Mouse (Mus musculus) kidney, postnatal 0 days (tissue): ENCODE results near the gene Ccer2. TPM values are rescaled to one million over a fixed set of nuclear protein-coding genes. Genes with fewer than 3 reads are reported as not detected.
A peak's percentile ranks its signal among the peaks of the same experiment; 100 is the strongest.

ENCODE experiments used
- ATAC-seq: fragments of 200-750 bp; cut with Nextera tagmentation; replicated peaks from 2 replicates; pipeline ENCODE4 v1.8.0; 2017; ENCODE audit warnings: low read depth, moderate number of reproducible peaks, moderate TSS enrichment, moderate library complexity; ENCODE audit not compliant: low FRiP score
- DNase-seq: peaks from one replicate; pipeline ENCODE4 v3.0.0-alpha.2; 2016; ENCODE audit warnings: low spot score
- H3K27ac ChIP-seq: fragments of 300-500 bp; sonication (generic); 2 replicates; pipeline ENCODE4 v1.5.1; 2014; ENCODE audit warnings: mild to moderate bottlenecking
- H3K27me3 ChIP-seq: fragments of 300-500 bp; sonication (generic); 2 replicates; pipeline ENCODE4 v1.6.1; 2014; ENCODE audit warnings: low read length, mixed read lengths; ENCODE audit not compliant: insufficient read depth
- H3K36me3 ChIP-seq: fragments of 300-500 bp; sonication (generic); 2 replicates; pipeline ENCODE4 v1.6.1; 2014; ENCODE audit warnings: low read length, mixed read lengths; ENCODE audit not compliant: insufficient read depth
- H3K4me1 ChIP-seq: fragments of 300-500 bp; sonication (generic); replicated peaks from 2 replicates; pipeline ENCODE4 v1.6.1; 2014; ENCODE audit warnings: antibody characterized with exemption, low read length, mixed read lengths; ENCODE audit not compliant: insufficient read depth
- H3K4me2 ChIP-seq: fragments of 300-500 bp; sonication (generic); 2 replicates; pipeline ENCODE4 v1.6.1; 2014; ENCODE audit warnings: mild to moderate bottlenecking, low read length, moderate library complexity, mixed read lengths
- H3K4me3 ChIP-seq: fragments of 300-500 bp; sonication (generic); replicated peaks from 2 replicates; pipeline ENCODE4 v1.5.1; 2014; ENCODE audit warnings: low read depth, low read length
- H3K9ac ChIP-seq: fragments of 300-500 bp; sonication (generic); 2 replicates; pipeline ENCODE4 v1.6.1; 2014; ENCODE audit warnings: low read depth, low read length
- H3K9me3 ChIP-seq: fragments of 300-500 bp; sonication (generic); replicated peaks from 2 replicates; pipeline ENCODE4 v1.6.1; 2016; ENCODE audit warnings: low read length, inconsistent platforms, mixed read lengths
- CTCF ChIP-seq: IDR thresholded peaks from 2 replicates; pipeline ENCODE4 v1.5.1; 2016; ENCODE audit warnings: antibody characterized with exemption, low read depth, mild to moderate bottlenecking, moderate library complexity
- WGBS: fragments of 180-500 bp; shearing (Covaris S2); extraction: QIAGEN DNeasy Blood & Tissue Kit; methylation state at CpG from one replicate; pipeline ENCODE4 v1.1.7; 2014; 5-methylcytosine and 5-hydroxymethylcytosine counted together
- polyA plus RNA-seq: library from polyadenylated mRNA; unstranded; fragments of >200 nt; fragmentation: Nextera tagmentation; extraction: Ambion mirVana; gene quantifications from 2 replicates; pipeline ENCODE4 v1.2.1, GENCODE M21; 2015

Gene Ccer2
- not detected in 2 replicates for polyA plus RNA-seq

GRCm38 (mm10) chr7:28756079-28756478 lies at the start of gene Ccer2:
Gene Ccer2 (plus strand): TSS chr7:28756174.
- Histone ChIP-seq H3K9ac (no peak within 1 kb of the TSS), H3K27ac (no peak within 1 kb of the TSS), H3K4me1 (peaks cover 5% of the 10 kb centered on the region; the same call in 1 of the 2 replicates), H3K36me3 (0 out of 2 replicates have a peak, but pooled peaks cover 5% of the 10 kb centered on the region), H3K9me3 (no peaks in the 10 kb centered on the region), H3K27me3 (0 out of 2 replicates have a peak, but pooled peaks cover 4% of the 10 kb centered on the region), H3K4me2 (peak within 1 kb of the TSS; percentile 22; the same call in 1 of the 2 replicates), H3K4me3 (no peak within 1 kb of the TSS)
- TF ChIP-seq CTCF = no peak
- WGBS = 2% methylated on average over 17 of the region's 17 CpGs
- no peak for DNase-seq
- ATAC-seq = peak; percentile 27; the same call in 1 of the 2 replicates

- H3K36me3 ChIP-seq = no peaks in the 10 kb centered on the region
- no peak overlapping the region for H3K27ac ChIP-seq
- DNase-seq = no peak
- no peaks in the 10 kb centered on the region for H3K27me3 ChIP-seq
- H3K4me2 ChIP-seq = no peak overlapping the region
- TF ChIP-seq CTCF = no peak
- H3K4me3 ChIP-seq = no peak overlapping the region
- ATAC-seq = no peak
- H3K9ac ChIP-seq = no peak overlapping the region
- H3K4me1 ChIP-seq = no peaks in the 10 kb centered on the region; the same call in 1 of the 2 replicates
- no peaks in the 10 kb centered on the region; the same call in 1 of the 2 replicates for H3K9me3 ChIP-seq
These were observed 46.5 kb upstream of the Ccer2 start for GRCm38 (mm10) chr7:28709454-28709853.

GRCm38 (mm10) chr7:28710962-28711361 lies 45.0 kb upstream of the Ccer2 start:
- TF ChIP-seq CTCF = peak; percentile 43
- 70% methylated on average over 3 of the region's 3 CpGs for WGBS

GRCm38 (mm10) chr7:28714667-28715066 lies 41.3 kb upstream of the Ccer2 start:
- Histone ChIP-seq H3K4me3 (no peak overlapping the region), H3K27ac (no peak overlapping the region), H3K27me3 (no peaks in the 10 kb centered on the region), H3K9ac (no peak overlapping the region), H3K4me1 (peaks cover 5% of the 10 kb centered on the region; the same call in 1 of the 2 replicates), H3K36me3 (no peaks in the 10 kb centered on the region), H3K9me3 (no peaks in the 10 kb centered on the region), H3K4me2 (no peak overlapping the region)
- ATAC-seq (no peak), DNase-seq (no peak)
- WGBS = 75% methylated on average over 5 of the region's 5 CpGs
- no peak for TF ChIP-seq CTCF

More at GRCm38 (mm10) chr7:28710962-28711361, 45.0 kb upstream of the Ccer2 start:
- H3K4me3 ChIP-seq = no peak overlapping the region
- H3K9me3 ChIP-seq = no peaks in the 10 kb centered on the region; the same call in 1 of the 2 replicates
- H3K27me3 ChIP-seq = no peaks in the 10 kb centered on the region
- no peak overlapping the region for H3K4me2 ChIP-seq
- H3K9ac ChIP-seq = no peak overlapping the region
- no peaks in the 10 kb centered on the region; the same call in 1 of the 2 replicates for H3K4me1 ChIP-seq
- H3K27ac ChIP-seq = no peak overlapping the region
- ATAC-seq = no peak
- DNase-seq = no peak
- H3K36me3 ChIP-seq = no peaks in the 10 kb centered on the region

- peak; percentile 34; the same call in 1 of the 2 replicates for TF ChIP-seq CTCF
- Histone ChIP-seq H3K27ac (no peak overlapping the region), H3K36me3 (no peaks in the 10 kb centered on the region), H3K4me1 (peaks cover 5% of the 10 kb centered on the region; the same call in 1 of the 2 replicates), H3K9ac (no peak overlapping the region), H3K4me2 (no peak overlapping the region), H3K9me3 (no peaks in the 10 kb centered on the region), H3K4me3 (no peak overlapping the region), H3K27me3 (no peaks in the 10 kb centered on the region)
- DNase-seq (no peak), ATAC-seq (no peak)
- 95% methylated on average over 2 of the region's 2 CpGs for WGBS
These were observed 40.4 kb upstream of the Ccer2 start for GRCm38 (mm10) chr7:28715598-28715997.

DNA sequence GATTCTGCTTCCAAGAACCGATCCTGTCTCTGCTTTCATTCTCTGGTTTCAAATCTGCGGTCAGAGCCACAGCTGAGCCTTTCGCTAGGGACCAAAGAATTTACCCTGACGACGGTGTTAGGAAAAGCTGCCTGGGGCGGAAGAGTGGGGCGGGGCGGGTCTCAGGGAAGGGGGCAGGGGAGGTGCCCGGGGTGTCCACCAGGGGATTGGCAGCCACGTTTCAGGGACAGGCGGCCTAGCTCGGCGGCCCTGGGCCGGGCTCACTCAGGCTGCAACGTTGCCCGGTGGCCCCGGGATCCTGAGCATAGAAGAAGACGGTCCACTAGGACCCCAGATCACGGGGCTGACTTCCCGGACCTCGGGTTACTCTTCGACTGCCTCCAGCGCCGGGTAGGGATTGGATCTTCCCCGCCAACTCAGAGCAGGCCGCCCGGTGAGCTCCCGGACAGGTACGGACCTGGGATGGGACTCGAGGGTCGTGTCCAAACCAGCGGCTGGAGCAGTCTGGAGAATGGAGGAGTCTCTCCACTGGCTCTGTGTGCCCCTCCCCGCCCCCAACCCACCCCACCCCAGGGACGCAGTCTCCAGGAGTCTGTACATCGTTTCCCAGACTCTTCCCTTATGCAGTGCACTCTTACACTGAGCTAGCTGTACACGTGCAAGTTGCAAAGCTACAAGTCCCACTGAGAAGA lies 39.2 kb upstream of the Ccer2 start, which contains the start of gene Fbxo17:
Fbxo17 (plus strand) TSS at position 215 of the 692 bp plus-strand sequence.
- peak; percentile 70 for ATAC-seq

More for the DNA sequence above, 39.2 kb upstream of the Ccer2 start, which contains the start of gene Fbxo17:
- peak within 1 kb of the TSS; percentile 70 for H3K9ac ChIP-seq
- DNase-seq = peak; percentile 78
- no peaks in the 10 kb centered on the region for H3K27me3 ChIP-seq
- no peaks in the 10 kb centered on the region for H3K36me3 ChIP-seq
- TF ChIP-seq CTCF = peak; percentile 25; the same call in 1 of the 2 replicates
- peak within 1 kb of the TSS; percentile 79 for H3K4me2 ChIP-seq
- H3K9me3 ChIP-seq = no peaks in the 10 kb centered on the region
- H3K27ac ChIP-seq = peak within 1 kb of the TSS; percentile 50; the same call in 1 of the 2 replicates
- 2% methylated on average over 36 of the region's 36 CpGs for WGBS
- peak within 1 kb of the TSS; percentile 43 for H3K4me3 ChIP-seq
- peaks cover 5% of the 10 kb centered on the region; the same call in 1 of the 2 replicates for H3K4me1 ChIP-seq
